Mouse (Mus musculus) urinary bladder, adult 18-20 months (tissue): Measurements from ENCODE around the gene Nelfcd.

Experiments used
- DNase-seq, 2 experiments: peaks; one replicate each; pipeline ENCODE4 v3.0.0; 2022; ENCODE audit warnings: low spot score in 2 of 2, mixed read lengths in 2 of 2

Nelfcd gene

DNA sequence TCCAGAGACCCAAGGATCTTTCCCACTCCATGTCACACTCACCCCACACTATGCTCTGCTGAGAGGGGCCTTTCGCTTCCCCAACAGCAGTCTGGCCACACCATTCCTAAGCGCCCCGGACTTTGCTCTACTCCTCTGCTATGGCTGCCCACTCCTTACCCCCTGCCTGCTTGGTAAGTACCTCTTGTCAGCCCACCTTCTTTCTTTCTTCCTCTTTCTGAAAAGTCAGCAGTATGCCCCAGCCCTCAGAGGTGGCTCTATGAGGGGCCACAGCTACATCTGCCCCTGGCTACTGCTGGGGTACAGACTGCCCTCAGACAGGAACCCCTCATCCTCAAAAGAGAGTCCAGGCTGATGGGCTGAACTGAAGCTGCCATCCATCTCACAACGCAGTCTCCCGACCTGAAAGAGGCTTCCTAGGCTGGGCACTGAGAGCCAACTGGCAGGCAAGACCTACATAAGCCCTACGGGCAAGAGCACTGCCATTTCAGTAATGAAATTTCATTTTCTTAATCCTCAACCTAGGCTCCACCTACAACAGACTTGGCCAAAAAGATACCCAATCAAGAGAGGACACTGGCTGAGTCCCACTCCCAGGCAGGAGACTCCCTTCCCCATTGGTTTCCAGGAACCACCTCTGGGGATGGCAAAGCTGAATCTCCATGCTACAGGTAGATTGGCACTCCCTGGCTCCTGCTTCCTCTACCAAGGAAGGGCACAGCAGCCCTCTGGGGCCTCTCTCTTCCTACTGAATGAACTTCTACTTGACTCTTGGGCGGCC, 21.5 kb downstream of the Nelfcd start:
- no peak for DNase-seq

DNA sequence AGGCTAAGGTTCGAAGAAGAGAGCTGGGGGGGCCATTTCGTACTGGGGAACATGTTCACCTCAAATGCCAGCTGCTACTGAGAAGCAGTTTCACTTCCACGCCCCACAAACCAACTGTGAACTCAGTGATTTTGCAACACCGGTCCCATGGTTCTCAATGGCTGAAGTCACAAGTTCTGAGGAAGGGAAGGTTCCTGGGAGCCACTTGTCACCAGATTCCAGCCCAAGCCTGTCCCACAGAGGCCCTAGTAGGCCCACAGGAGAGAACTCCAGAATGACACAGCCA, 22.0 kb downstream of the Nelfcd start:
- DNase-seq, result no peak

DNA sequence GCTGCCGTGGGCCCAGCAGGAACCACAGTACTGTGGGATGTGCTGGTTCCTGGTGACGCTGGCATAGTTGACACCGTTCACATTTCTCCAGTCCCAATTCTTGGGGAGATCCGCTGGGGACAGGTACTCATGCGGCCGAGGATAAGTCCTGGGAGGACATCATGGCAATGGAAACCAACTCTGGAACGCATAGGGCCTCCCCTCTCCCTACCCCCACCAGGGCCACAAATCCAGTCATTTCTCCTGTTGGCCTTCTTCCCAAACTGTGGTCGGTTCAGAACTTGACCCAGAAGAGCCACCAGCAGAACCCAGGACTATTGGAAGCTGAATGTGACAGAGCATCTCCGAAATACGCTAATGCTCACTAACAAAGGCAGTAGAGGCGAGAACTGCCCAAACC, 22.6 kb downstream of the Nelfcd start:
- DNase-seq, result no peak

DNA sequence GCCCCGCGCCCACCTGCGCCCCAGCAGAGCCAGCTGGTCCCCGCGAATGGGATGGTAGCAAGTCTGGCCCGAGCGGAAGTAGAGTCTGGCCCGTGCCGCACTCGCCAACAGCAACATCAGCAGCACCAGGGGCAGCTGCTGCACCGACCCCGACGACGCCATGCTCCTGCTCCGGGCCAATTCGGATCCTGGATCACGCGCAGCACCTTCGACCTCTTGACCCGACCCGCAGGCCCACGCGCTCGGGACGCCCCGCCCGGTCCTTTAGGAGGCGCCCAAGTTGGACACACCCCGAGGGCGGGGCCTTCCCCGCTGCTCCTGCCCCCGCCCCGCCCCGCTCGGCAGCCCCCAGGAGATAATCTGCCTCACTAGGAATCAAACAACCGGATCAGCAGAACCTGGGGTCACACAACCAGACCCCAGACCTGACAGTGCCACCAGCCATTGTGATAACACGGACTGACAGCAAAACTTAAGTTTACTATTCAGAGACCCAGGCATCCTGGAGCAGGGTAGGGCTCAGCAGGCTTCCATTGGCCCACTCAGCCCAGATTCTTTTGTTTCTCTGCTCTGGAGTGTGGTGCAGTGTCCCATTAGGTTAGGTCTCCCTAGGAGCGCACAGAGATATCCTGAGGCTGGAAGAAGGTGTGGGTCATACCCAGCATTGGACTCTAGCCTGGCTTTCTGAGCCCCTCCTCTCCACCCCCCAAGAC, 23.3 kb downstream of the Nelfcd start, which contains the start of gene Ctsz:
Gene Ctsz (minus strand): TSS at position 303 of the 713 bp plus-strand sequence.
- DNase-seq, result peak; percentile 54 to 66

DNA sequence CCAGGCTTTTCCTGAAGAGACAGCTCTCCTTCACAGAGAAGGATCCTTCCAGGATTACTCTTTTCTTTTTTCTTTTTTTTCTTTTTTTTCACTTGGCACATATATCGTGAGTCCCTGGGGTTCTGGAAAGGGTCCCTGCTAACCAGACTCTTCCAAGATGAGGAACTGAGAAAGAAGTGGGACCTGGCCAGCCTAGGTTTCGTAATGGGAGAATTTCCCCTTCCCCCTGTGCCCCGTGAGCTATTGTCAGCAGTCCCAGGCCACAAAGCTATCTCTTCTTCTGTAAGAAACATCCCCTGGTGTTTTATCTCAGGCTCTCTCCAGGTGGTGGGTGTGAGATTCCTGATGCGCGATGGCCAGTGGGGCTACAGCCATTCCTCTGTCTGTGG, 23.8 kb downstream of the Nelfcd start:
- no peak for DNase-seq

DNA sequence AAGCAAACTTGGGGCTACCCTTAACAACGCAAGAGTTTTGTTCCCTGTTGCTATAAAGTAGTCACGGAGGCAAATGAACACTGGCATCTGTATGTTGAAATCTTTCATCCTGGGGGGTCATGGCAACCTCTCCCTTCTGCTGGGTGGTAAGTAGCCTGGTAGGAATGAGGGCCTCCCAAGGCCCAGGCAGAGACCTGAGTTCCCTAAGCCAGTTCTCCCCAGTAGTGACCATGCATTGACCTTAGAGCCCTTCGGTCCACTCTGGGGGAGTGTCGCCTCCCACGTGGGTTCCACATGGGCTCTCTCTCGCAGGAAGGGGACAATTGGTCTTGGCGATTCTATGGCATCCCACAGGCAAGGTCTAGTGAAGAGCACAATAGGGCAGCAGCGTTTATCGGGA, 24.4 kb downstream of the Nelfcd start:
- DNase-seq, result no peak

DNA sequence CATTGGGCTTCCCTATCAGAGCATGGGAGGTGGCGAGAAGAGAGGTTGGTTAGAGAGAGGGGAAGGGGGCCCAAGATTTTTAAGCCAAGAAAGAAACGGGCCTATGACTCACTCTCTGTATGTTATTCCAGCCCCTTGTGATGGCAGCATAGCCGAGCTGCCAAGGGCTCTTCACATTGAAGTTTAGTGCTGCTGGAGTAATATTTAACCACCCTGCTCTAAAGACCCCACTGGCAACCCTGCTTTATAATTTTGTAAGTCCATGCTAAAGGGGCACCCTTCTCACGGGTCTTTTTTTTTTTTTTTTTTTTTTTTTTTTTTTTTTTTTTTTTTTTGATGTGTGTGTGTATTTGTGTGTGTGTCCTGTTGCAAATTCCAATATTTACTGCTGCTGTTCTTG, 26.3 kb downstream of the Nelfcd start:
- no peak for DNase-seq

DNA sequence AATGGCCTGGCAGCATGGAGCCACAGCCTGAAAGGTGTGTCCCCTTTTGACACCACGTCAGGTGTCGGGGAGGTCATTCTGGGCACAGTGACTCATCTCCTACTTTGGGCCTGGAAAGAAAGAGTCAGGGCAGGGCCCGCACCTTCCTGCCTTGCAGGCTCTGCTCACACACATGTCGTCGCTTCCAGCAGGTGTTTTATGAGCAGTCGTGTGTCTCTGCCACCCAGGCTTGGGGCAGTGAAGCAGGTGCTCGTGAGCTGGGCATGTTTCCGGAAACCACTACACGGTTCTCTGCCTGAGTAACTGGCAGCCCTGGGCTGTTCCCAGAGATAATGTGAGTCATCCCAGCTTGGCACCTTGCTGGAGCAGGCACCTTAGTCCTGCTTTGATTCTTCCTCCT, 26.9 kb downstream of the Nelfcd start:
- DNase-seq, result no peak

DNA sequence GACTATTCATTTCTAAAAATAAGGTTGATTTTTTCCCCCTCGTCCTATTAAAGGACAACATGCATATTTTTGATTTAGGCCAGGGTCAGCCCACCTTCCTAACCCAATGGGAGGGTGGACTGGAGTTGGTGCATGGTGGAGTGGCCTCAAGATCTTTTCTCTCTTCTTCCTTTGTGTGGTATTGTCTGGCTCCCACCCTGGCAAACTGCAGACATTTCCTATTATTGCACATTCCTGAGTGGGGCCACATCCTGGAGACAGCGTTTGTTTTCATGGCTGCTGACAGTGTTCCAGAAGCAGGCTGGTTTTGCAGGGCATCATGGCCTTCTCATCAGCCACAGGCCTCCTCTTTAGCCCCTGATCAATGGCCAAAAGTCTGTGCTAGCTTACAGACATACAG, 27.4 kb downstream of the Nelfcd start:
- DNase-seq, result no peak

DNA sequence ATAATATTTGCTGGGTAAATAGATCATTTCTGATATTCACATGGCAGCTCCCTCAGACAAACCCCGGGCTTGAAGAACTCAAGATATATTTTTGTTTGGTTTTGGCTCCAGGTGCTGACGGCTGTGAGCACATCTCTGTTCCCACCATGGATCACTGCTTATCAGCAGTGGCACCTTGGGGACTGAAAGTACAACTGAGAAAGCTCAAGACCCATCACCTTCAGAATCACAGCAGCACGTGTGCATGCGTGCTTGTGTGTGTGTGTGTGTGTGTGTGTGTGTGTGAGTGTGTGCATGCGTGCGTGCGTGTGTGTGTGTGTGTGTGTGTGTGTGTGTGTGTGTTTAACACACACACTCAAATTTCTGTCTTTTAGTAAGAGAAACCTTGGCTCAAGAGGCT, 28.8 kb downstream of the Nelfcd start:
- no peak for DNase-seq

DNA sequence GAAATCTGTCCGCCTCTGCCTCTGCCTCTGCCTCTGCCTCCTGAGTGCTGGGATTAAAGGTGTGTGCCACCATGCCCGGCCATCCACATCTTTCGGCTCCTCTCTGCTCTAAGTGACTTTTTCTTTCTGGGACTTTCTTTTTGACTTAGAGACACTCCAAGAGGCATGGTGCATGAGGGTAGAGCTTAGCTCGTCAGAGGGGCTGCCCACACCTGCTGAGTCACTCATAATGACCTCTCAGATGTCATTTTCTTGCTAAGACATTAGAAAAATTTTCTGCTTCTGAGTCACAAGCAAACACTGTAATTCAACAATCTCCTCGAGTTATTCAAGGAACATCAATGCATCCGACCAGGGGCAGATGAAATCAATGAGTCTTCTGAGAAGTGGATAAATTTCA, 29.4 kb downstream of the Nelfcd start:
- no peak for DNase-seq

DNA sequence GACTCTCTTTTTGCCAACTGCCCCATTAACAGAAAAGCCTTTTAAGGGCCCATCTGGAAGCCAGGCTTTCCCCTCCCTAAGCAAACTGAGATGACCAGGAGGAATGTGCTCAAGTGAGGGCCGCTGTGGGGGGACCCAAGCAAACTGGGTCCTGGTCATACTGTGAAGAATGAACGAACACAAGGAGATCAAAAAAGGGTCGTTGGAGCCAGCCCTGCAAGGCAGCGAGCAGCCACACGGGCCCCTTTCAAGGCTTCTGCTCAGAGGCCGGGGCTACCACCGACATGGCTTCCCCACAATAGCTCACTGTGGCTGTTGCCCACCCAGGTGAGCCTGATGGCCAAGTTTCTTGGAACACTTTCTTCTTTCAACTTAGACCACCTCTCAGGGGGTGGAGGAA, 30.9 kb downstream of the Nelfcd start:
- no peak for DNase-seq

DNA sequence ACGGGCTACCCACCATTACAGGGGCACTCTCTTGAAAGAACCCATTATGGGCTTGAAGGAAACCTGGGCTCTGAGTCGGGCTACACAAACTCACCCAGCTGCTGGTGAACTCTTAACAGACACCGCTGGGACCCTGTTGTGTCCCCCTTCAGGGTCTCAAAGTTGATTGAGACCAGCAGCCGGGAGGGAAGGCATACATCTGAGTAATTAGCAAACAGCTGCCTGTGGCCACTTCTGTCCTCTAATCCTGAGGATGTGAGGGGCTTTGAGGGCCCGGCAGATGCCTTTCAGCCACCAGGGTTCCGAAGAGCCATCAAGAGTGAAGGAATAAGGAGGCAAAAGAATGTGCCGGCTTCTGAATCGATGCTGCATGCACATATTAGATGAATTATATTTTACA, 31.3 kb downstream of the Nelfcd start:
- no peak for DNase-seq

DNA sequence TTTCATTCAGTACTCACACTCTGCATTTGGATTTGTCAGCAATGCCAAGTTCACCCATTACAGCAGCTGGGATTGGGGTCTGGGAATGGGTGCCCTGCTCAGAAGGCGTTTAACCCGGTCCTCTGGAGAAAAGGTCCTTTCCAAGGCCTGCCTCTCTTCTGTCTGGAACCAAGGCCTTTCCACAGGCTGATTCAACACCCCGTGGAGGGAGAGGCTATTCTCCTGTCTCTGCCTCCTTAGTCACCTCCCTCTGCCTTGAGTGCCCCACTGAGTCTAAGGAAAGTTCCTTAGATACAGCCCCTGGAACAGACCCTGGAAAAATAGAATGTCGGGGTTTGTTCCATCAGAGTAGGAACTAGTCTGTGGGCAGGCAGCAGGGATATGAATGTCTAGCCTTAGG, 32.8 kb downstream of the Nelfcd start:
- no peak for DNase-seq

DNA sequence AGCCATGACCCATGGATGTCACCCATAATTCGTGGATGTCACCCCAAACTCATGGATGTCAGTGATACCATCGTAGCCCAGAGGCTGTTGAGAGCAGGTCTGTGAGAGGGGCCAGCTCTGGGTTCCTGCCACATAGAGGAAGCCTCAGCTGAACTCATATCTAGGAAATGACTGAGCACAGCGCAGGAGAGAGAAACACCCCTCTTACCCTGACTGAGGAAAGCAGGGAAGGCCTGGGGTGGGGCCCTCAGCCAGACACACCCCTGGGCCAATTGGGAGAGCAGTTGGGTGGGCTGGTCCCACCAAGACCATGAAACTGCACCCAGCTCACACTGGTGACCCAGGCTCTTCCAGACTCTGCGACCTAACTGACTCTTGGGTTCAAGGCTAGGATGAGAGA, 34.7 kb downstream of the Nelfcd start, which contains the start of gene Tubb1:
Gene Tubb1 (plus strand): TSS at position 343 of the 400 bp plus-strand sequence.
- no peak for DNase-seq

DNA sequence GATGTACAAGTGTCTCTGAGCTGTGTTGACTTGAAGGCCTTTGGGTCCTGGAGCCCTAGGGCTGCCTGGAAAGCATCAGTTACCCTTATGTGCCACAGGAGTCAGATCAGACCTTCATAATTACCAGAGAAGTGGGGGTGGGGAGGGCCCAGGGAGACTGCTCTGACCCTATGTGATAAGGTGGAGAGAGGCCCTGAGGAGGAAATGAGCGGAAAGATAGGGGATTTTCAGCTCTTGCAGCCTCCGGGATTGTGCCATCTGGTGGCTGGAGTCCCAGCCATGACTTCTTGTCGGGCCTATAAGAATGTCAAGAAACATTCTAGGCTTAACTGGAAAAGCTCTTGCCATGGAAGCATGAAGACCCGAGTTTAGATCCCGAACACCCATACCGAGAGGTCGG, 38.1 kb downstream of the Nelfcd start:
- DNase-seq, result no peak

DNA sequence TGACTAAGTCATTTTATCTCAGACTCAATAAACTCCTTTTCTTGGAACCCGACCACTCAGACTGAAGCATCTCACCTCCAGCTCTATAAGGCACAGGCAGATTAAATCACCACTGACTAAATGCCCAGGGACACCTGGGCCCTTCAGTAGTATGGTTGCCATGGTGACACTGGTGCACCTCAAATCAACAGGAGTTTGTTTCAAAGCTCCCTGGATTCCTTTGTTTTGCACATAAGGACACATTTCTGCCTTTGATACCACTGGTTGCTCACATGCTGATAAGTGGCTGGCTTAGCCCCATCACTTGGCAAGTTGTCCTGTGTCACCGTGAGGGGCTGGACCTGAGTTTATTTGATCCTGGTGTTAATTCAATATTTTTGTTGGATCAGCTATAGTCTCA, 43.8 kb downstream of the Nelfcd start:
- no peak for DNase-seq

DNA sequence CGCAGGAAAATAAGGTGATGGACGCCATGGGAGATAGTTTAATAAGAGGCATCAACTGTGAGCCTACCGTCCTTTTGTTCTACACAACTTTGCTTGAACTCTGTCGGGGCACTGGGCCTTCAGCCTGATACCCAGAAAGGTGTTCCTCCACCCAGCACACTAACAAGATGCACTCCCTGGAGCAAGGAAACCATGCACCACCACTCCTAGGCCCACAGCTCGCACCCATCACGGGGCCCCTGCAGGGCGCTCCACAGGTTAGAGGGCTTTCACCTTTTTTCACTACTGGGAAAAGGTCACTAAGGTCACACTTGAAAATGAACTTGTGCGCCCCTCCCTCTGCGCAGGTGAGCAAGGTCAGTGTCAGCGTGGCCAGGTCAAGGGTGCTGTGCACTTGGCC, 47.8 kb downstream of the Nelfcd start:
- DNase-seq, result peak in 1 of 2 experiments; percentile 28

DNA sequence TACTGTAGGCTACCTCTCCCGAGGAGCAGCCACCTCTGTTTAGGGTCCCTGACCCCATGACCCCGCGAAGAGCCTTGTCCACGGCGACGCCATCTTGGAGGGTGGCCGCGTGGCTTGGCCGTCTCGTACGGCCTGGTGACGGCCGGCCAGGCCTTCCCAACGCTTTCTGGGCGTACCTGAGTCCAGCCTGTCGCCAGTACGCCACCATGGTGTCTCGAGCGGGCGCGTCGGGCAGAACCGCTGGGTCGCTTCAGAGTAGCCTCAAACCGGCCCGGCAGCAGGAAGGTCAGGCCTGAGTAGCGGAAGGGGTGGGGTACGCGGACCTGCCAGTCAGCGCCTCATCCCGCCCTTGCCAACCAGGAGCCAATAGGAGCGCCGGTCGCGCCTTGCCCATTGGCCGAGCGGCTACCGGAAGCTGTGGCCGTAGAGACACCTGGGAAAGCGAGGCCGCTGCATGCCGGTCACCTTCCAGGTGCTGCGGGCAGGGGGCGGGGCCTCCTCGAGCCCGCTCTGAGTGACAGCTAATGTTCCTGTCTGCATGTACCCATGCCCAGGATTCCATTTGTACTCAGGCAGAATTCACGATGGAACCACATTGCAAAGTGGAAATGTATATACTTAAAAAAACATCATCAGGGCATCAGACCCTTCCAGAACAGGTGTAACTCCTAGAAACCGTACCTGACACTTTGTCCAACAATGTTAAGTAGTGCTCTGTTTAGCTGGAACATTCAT, 48.4 kb downstream of the Nelfcd start, which contains the start of gene Atp5e:
Gene Atp5e (minus strand): TSS at position 317 of the 735 bp plus-strand sequence.
- DNase-seq, result peak; percentile 94 to 95

DNA sequence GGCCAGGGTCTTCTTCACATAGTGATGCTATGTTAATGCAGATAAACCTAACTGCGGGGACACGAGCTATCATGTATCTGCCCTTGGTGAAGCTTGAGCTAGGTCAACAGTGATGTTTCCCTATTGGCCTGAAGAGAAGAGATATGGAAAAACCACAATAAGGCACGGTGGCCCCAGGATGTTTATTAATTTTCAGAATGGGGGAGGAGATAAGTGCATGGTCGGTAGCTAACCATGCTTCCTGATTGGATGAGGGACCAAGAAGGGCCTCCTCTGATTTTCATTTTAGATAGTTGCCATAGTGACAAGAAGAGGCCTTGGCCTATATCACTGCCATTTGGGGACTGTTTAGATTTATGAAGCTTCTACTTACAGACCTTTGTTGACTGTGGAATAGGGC, 54.7 kb downstream of the Nelfcd start:
- no peak for DNase-seq

DNA sequence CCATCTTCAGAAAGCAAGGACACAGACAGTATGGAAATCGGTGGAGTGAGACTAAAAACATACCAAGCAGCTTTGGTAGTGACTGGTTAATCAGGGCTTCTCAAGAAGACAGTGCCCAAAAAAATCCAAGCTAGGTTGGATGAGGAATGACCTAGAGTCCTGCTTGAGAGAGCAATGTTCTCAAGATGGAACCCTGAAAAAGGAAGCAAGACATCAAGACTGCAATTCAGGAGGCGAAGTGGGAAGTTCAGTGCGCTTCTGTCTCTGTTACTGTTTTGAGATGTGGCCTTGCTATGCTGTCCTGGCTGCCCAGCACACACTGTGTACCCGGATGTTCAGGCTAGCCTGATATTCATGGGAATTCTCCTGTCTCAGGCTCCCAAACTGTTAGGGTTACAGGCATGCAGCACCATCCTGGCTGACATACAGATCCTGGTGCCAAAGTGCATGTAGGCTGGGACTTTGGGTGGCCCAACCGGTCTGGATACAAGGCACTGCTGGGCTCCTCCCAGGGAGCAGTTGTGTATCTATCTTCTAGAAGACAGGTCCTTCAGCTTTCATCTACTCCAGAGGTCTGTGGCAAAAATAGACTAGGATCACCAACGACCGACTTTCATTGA, 55.3 kb downstream of the Nelfcd start:
- DNase-seq, result no peak

DNA sequence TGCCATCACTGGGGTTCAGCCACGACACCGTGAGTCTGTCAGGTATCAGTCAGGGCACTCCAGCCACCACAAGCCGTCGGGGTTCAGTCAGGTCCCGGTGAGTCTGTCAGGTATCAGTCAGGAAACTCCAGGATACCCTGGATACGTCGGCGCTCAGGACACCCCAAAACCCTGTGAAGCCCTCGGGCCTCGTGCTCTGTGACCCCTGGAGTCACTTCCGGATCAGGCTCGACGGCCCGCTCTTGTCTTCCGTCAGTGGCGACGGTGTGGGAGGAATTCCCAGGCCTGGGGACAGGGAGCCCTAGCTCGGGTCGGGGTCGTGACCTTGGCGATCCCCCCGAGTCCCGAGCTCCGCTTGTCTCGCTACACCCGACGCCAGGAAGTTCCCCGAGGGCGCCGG, 56.8 kb downstream of the Nelfcd start:
- DNase-seq, result no peak
